Mouse (Mus musculus): Measurements from ENCODE around the gene Kdm8. TPM values are rescaled to one million over a fixed set of nuclear protein-coding genes. Genes with fewer than 3 reads are reported as not detected.

Gene Kdm8
- polyA plus RNA-seq (2012; fragmentation: generic; extraction: Trizol): 1 to 10 TPM; 3.6 to 5.9 TPM

DNA sequence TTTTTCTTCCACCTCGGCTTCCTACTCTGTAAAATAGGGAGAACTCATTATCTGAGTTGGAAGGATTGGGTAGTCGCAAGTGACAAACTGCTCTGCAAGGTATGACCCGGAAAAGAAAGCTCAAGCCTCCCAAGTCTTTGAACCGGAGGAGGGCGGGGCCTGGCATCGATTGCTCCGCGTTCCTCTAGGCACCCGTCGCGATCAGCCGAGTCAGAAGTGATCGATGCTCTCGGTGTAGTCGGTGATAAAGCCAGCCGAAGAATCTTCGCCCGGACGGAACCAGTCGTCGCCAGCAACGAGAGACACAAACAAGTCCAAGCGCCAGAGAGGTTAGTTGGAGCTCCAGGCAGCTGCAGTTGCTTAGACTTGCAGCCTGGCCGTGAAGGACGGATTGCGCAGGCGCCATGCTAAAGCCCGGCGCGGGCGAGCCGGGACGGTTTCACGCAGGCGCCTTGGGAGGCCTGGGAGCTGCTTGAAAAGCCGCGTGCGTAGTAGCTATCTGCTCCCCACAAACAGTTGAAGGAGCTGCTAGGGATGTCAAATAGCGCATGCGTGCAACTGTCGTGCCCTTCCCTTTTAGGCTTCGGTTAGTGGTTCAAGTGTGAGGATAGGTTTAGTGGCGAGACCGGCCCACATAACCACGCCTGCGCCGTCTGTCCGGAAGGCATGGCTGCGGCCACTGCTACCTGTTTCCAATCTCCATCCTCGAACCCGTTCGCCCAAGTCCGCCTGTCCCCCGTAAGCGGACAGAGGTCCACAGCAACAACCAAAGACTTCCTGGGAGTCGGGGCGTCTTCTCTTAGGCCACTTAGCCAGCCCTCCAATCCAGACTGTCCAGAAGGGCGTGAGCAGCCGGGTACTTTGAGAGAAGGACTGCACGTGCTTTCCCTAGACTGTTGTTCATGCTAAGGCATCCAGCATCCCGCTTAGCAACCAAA, at the start of gene Kdm8:
Kdm8 (plus strand) TSS at position 213 of the 938 bp plus-strand sequence.

DNA sequence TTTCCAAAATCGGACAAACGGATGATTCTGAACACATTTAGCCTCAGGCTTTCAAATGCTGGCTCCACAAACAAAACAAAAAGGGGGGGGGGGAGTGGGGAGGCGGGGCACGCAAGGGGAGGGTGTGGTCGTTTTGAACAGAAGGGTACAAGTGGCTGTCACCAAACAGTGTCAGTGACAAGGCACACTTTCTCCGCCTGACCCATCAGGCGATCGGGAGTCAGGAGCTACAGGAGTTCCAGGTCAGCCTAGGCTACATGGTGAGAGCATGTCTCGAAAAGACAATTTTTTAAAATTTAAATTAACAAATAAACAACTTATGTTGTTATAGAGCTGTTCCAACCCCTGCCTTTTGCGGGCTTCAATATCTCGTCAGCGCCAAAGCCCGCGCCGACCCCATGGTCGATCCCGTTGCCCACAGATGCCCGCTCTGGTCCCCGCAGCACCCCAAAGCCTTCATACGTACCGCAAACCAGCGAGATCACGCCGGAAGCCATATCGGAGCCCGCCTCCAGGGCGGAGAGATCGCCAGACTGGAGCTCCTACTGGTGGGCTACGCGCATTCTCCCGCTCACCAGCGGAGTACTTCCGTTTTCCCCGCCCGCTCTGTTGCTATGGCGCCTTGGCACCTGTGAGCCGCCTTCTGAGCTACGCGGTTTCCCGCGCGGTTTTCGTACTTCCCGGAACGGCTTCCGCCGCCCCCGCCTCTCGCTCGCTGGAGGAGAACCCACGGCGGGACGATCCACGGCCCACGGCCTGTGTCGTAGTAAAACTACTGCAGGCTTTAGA, 46.7 kb downstream of the Kdm8 start, which contains the start of gene Nsmce1:
Nsmce1 (minus strand) TSS at position 650 of the 789 bp plus-strand sequence.

Other genes starting within 250 kb of the Kdm8 start
- gene Nsmce1, start 46.9 kb downstream of the Kdm8 start, polyA plus RNA-seq (2012; fragmentation: generic; extraction: Trizol): 100 to 1,000 TPM in 1 of 2 experiments, 10 to 100 TPM in 1; 94.3 to 136 TPM
- gene Il4ra, start 107.4 kb downstream of the Kdm8 start, polyA plus RNA-seq (2012; fragmentation: generic; extraction: Trizol): 10 to 100 TPM; 14.4 to 17.5 TPM
- gene Il21r, start 158.8 kb downstream of the Kdm8 start, polyA plus RNA-seq (2012; fragmentation: generic; extraction: Trizol): not detected

Measured in C3H10T1/2 (cell line).